Mouse (Mus musculus): Measurements from ENCODE around the gene Nop58. TPM values are rescaled to one million over a fixed set of nuclear protein-coding genes. Genes with fewer than 3 reads are reported as not detected.
"Not testable (repeated sequence)": the region's sequence is repeated elsewhere in the genome, so short reads cannot be mapped to it uniquely, and the experiment has no call there.

The Nop58 gene
- 237 and 261 TPM in 2 replicates for polyA plus RNA-seq (2014; fragmentation: Nextera tagmentation; extraction: Ambion mirVana)

- Histone ChIP-seq H3K27me3 (ENCODE audit: control insufficient read depth, insufficient read depth, low read length) (no peaks in the 10 kb centered on the region), H3K27ac (ENCODE audit: low read depth, low read length) (peak within 1 kb of the TSS; percentile 55; the same call in 1 of the 2 replicates), H3K9ac (ENCODE audit: low read length) (peak within 1 kb of the TSS; percentile 83), H3K4me3 (ENCODE audit: low read depth, low read length) (peak within 1 kb of the TSS; percentile 73), H3K9me3 (ENCODE audit: control insufficient read depth, low read length) (no peaks in the 10 kb centered on the region), H3K4me1 (ENCODE audit: control insufficient read depth, insufficient read depth, low read length) (peaks cover 11% of the 10 kb centered on the region), H3K36me3 (ENCODE audit: control insufficient read depth, insufficient read depth, low read length) (no peaks in the 10 kb centered on the region), H3K4me2 (ENCODE audit: low read depth) (peak within 1 kb of the TSS; percentile 79)
- DNase-seq (ENCODE audit: low spot score): peak; percentile 91
- under 1% methylated on average over 49 of the region's 49 CpGs for WGBS
- peak; percentile 95 for ATAC-seq (ENCODE audit: insufficient read depth, low FRiP score, low TSS enrichment)
Observed at GRCm38 (mm10) chr1:59684819-59685755, at the start of gene Nop58. Gene Nop58, plus strand, starts transcription at chr1:59684971.

- Histone ChIP-seq H3K9ac (ENCODE audit: low read length) (no peak overlapping the region), H3K27ac (ENCODE audit: low read depth, low read length) (no peak overlapping the region), H3K9me3 (ENCODE audit: control insufficient read depth, low read length) (no peaks in the 10 kb centered on the region), H3K4me3 (ENCODE audit: low read depth, low read length) (no peak overlapping the region), H3K36me3 (ENCODE audit: control insufficient read depth, insufficient read depth, low read length) (0 out of 2 replicates have a peak, but pooled peaks cover 2% of the 10 kb centered on the region), H3K4me1 (ENCODE audit: control insufficient read depth, insufficient read depth, low read length) (no peaks in the 10 kb centered on the region), H3K27me3 (ENCODE audit: control insufficient read depth, insufficient read depth, low read length) (no peaks in the 10 kb centered on the region), H3K4me2 (ENCODE audit: low read depth) (no peak overlapping the region)
- DNase-seq (ENCODE audit: low spot score) (no peak), ATAC-seq (ENCODE audit: insufficient read depth, low FRiP score, low TSS enrichment) (no peak)
- 70% methylated on average over 1 of the region's 1 CpGs for WGBS
Observed at GRCm38 (mm10) chr1:59636349-59636748, 48.4 kb upstream of the Nop58 start.

- H3K4me2 ChIP-seq (ENCODE audit: low read depth): no peak overlapping the region
- DNase-seq (ENCODE audit: low spot score) (no peak), ATAC-seq (ENCODE audit: insufficient read depth, low FRiP score, low TSS enrichment) (no peak)
- no peak overlapping the region for H3K27ac ChIP-seq (ENCODE audit: low read depth, low read length)
- no peak overlapping the region for H3K9ac ChIP-seq (ENCODE audit: low read length)
- no peaks in the 10 kb centered on the region for H3K9me3 ChIP-seq (ENCODE audit: control insufficient read depth, low read length)
- H3K36me3 ChIP-seq (ENCODE audit: control insufficient read depth, insufficient read depth, low read length): peaks cover 2% of the 10 kb centered on the region; the same call in 1 of the 2 replicates
- 83% methylated on average over 3 of the region's 3 CpGs for WGBS
- no peaks in the 10 kb centered on the region for H3K27me3 ChIP-seq (ENCODE audit: control insufficient read depth, insufficient read depth, low read length)
- no peaks in the 10 kb centered on the region for H3K4me1 ChIP-seq (ENCODE audit: control insufficient read depth, insufficient read depth, low read length)
- no peak overlapping the region for H3K4me3 ChIP-seq (ENCODE audit: low read depth, low read length)
Observed at GRCm38 (mm10) chr1:59638371-59638770, 46.4 kb upstream of the Nop58 start.

DNA sequence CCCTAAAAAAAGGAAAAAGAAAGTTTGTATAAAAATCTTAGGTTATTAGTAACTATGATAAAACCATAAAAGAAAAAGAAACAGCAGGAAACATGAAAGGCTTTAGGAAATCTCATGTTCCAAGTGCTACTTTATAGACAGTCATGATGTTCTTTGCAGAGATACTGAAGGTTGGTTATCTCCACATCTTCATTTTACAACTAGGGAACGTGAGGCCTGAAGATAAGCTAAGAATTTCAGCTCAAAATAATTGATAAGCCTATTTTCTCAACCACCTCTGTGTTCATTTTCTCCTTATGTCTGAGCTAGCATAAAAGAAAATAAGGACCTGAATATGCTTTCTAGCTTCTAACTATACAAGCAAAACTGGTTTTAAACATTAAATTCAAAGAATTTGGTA lies 42.3 kb upstream of the Nop58 start:
- H3K36me3 ChIP-seq (ENCODE audit: control insufficient read depth, insufficient read depth, low read length): peaks cover 2% of the 10 kb centered on the region; the same call in 1 of the 2 replicates
- H3K9me3 ChIP-seq (ENCODE audit: control insufficient read depth, low read length): no peaks in the 10 kb centered on the region
- H3K27ac ChIP-seq (ENCODE audit: low read depth, low read length): no peak overlapping the region
- no peaks in the 10 kb centered on the region for H3K4me1 ChIP-seq (ENCODE audit: control insufficient read depth, insufficient read depth, low read length)
- DNase-seq (ENCODE audit: low spot score): no peak
- no peak overlapping the region for H3K9ac ChIP-seq (ENCODE audit: low read length)
- ATAC-seq (ENCODE audit: insufficient read depth, low FRiP score, low TSS enrichment): no peak
- H3K27me3 ChIP-seq (ENCODE audit: control insufficient read depth, insufficient read depth, low read length): no peaks in the 10 kb centered on the region
- WGBS: 86% methylated on average over 1 of the region's 1 CpGs
- H3K4me3 ChIP-seq (ENCODE audit: low read depth, low read length): no peak overlapping the region
- H3K4me2 ChIP-seq (ENCODE audit: low read depth): no peak overlapping the region

DNA sequence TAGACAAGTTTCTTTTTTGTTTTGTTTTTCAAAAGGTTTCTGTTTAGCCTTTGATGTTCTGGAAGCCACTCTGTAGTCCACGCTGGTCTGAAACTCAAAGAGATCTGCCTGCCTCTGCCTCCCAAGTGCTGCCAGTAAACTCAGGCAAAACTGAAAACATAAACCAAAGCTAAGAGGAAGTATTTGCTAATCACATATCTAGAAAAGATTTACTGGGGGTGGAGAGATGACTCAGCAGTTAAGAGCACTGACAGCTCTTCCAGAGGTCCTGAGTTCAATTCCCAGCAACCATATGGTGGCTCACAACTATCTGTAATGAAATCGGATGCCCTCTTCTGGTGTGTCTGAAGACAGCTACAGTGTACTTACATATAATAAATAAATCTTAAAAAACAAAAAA lies 38.3 kb upstream of the Nop58 start:
- not testable (repeated sequence) for ATAC-seq (ENCODE audit: insufficient read depth, low FRiP score, low TSS enrichment); H3K27ac ChIP-seq (ENCODE audit: low read depth, low read length); H3K4me1 ChIP-seq (ENCODE audit: control insufficient read depth, insufficient read depth, low read length); H3K9me3 ChIP-seq (ENCODE audit: control insufficient read depth, low read length); H3K36me3 ChIP-seq (ENCODE audit: control insufficient read depth, insufficient read depth, low read length); DNase-seq (ENCODE audit: low spot score); H3K9ac ChIP-seq (ENCODE audit: low read length); H3K4me2 ChIP-seq (ENCODE audit: low read depth); H3K4me3 ChIP-seq (ENCODE audit: low read depth, low read length); H3K27me3 ChIP-seq (ENCODE audit: control insufficient read depth, insufficient read depth, low read length)
- 95% methylated on average over 2 of the region's 2 CpGs for WGBS

- Histone ChIP-seq H3K4me3 (ENCODE audit: low read depth, low read length) (no peak overlapping the region), H3K36me3 (ENCODE audit: control insufficient read depth, insufficient read depth, low read length) (no peaks in the 10 kb centered on the region; the same call in 1 of the 2 replicates), H3K27me3 (ENCODE audit: control insufficient read depth, insufficient read depth, low read length) (no peaks in the 10 kb centered on the region), H3K9ac (ENCODE audit: low read length) (no peak overlapping the region), H3K4me1 (ENCODE audit: control insufficient read depth, insufficient read depth, low read length) (no peaks in the 10 kb centered on the region), H3K4me2 (ENCODE audit: low read depth) (no peak overlapping the region), H3K27ac (ENCODE audit: low read depth, low read length) (no peak overlapping the region), H3K9me3 (ENCODE audit: control insufficient read depth, low read length) (no peaks in the 10 kb centered on the region)
- ATAC-seq (ENCODE audit: insufficient read depth, low FRiP score, low TSS enrichment) (no peak), DNase-seq (ENCODE audit: low spot score) (no peak)
- 94% methylated on average over 3 of the region's 3 CpGs for WGBS
Observed at GRCm38 (mm10) chr1:59651201-59651819, 33.5 kb upstream of the Nop58 start.

DNA sequence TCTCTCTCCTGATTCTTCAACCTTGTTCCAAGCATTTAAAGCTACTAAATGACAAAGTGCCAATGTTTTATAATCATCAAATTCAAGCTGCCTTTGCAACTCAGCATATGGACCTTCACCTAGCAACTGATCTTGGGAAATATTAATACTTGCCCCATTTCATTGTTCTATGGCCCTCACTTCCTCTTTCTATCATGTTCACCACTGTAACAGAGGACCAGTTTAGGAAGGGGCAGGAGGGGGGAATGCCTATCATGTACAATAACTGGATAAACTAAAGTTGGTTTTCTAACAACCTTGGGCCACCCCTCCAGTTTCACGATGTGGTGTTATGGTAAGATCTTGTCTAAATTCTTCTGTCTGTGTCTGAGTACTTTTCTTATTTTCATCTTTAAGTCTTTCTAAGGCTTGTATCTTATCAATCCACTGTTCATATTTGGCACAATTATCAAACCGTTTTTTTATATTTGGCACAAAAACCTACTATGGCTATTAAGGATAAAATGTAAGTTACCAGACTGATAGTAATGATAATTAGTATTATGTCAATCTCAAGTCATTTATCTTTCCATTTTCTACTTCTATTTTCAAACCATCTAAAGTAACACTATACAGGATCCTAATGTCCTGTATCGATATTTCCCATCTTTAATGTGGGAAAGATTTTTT lies 31.4 kb upstream of the Nop58 start:
- Histone ChIP-seq H3K27ac (ENCODE audit: low read depth, low read length) (no peak overlapping the region), H3K4me2 (ENCODE audit: low read depth) (no peak overlapping the region), H3K27me3 (ENCODE audit: control insufficient read depth, insufficient read depth, low read length) (no peaks in the 10 kb centered on the region), H3K36me3 (ENCODE audit: control insufficient read depth, insufficient read depth, low read length) (no peaks in the 10 kb centered on the region; the same call in 1 of the 2 replicates), H3K9ac (ENCODE audit: low read length) (no peak overlapping the region), H3K4me1 (ENCODE audit: control insufficient read depth, insufficient read depth, low read length) (no peaks in the 10 kb centered on the region), H3K4me3 (ENCODE audit: low read depth, low read length) (no peak overlapping the region), H3K9me3 (ENCODE audit: control insufficient read depth, low read length) (no peaks in the 10 kb centered on the region)
- DNase-seq (ENCODE audit: low spot score) (no peak), ATAC-seq (ENCODE audit: insufficient read depth, low FRiP score, low TSS enrichment) (no peak)
- 93% methylated on average over 3 of the region's 3 CpGs for WGBS

DNA sequence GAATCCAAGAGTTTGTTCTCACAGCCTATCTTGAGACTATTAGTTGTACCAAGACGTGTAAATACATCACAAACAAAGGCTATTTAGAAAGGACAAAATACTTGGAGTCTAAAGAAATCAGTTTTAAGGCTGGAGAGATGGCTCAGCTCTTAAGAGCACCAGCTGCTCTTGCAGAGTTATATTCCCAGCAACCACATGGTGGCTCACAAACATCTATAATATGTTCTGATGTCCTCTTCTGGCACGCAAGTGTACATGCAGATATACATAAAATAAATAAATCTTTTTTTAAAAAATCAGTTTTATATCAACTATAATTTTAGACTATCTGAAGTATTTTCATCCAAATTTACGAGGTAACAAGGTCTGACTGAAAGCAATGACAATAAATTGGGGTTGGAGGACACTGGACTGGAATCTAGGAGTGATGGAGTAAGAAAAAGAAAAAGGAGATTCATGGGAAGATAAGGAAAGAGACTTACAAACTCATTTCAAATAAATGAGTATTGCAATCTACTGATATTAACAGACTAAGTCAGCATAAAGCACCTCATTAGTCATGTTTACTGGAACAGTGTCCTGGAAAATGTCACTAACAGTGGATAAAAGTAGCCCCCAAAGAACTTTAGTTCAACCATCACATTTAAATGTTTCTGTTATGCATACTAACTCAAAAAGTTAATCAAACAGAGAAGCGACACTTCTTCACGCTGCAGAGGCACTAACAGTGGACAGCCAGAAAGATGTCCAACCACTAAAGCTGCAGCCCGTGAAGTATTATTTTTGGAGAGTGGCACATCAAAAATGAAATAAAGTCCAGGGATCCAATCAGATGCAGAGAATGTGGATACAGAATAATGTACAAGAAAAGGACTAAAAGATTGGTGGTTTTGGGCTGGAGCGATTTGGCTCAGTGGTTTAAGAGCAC lies 28.3 kb upstream of the Nop58 start:
- 94% methylated on average over 7 of the region's 7 CpGs for WGBS
- no peaks in the 10 kb centered on the region; the same call in 1 of the 2 replicates for H3K36me3 ChIP-seq (ENCODE audit: control insufficient read depth, insufficient read depth, low read length)

More for the DNA sequence above, 28.3 kb upstream of the Nop58 start:
- no peaks in the 10 kb centered on the region for H3K9me3 ChIP-seq (ENCODE audit: control insufficient read depth, low read length)
- H3K4me2 ChIP-seq (ENCODE audit: low read depth): no peak overlapping the region
- H3K27ac ChIP-seq (ENCODE audit: low read depth, low read length): no peak overlapping the region
- no peaks in the 10 kb centered on the region for H3K27me3 ChIP-seq (ENCODE audit: control insufficient read depth, insufficient read depth, low read length)
- DNase-seq (ENCODE audit: low spot score) (no peak), ATAC-seq (ENCODE audit: insufficient read depth, low FRiP score, low TSS enrichment) (no peak)
- no peaks in the 10 kb centered on the region for H3K4me1 ChIP-seq (ENCODE audit: control insufficient read depth, insufficient read depth, low read length)
- H3K4me3 ChIP-seq (ENCODE audit: low read depth, low read length): no peak overlapping the region
- H3K9ac ChIP-seq (ENCODE audit: low read length): no peak overlapping the region

Measured in neural tube, embryonic 11.5 days (tissue).